Mouse (Mus musculus): ENCODE data around the gene Bmper.

- TF ChIP-seq CTCF (IDR thresholded peaks at IDR 0.05; ENCODE audit: low read depth, low read length) (no peak), GATA2 (IDR thresholded peaks at IDR 0.05; ENCODE audit: borderline replicate concordance, low read depth, low read length) (no peak), TAL1 (conservative IDR thresholded peaks at IDR 0.05; ENCODE audit: low read depth, low read length) (no peak), POLR2AphosphoS5 (IDR thresholded peaks at IDR 0.05; ENCODE audit: insufficient replicate concordance, low read depth, low read length) (no peak)
These were observed 737 bp downstream of the Bmper start for GRCm38 (mm10) chr9:23223549-23224077.
